Mouse (Mus musculus): Measurements from ENCODE around the gene Cpeb3. TPM values are rescaled to one million over a fixed set of nuclear protein-coding genes. Genes with fewer than 3 reads are reported as not detected.
"Not testable (repeated sequence)": the region's sequence is repeated elsewhere in the genome, so short reads cannot be mapped to it uniquely, and the experiment has no call there.

Cpeb3 gene
- total RNA-seq, 2 experiments from 2014 or later, result 0.37 to 0.58 TPM

GRCm38 (mm10) chr19:37156770-37157336 is 51.5 kb downstream of the Cpeb3 start:
- ATAC-seq (ENCODE audit: poor library complexity, severe bottlenecking), result peak; percentile 94

- no peak for ATAC-seq (ENCODE audit: poor library complexity, severe bottlenecking)
Measured at GRCm38 (mm10) chr19:37156040-37156439, 52.4 kb downstream of the Cpeb3 start.

GRCm38 (mm10) chr19:37147145-37147544 is 61.3 kb downstream of the Cpeb3 start:
- peak; percentile 82 for ATAC-seq (ENCODE audit: poor library complexity, severe bottlenecking)

DNA sequence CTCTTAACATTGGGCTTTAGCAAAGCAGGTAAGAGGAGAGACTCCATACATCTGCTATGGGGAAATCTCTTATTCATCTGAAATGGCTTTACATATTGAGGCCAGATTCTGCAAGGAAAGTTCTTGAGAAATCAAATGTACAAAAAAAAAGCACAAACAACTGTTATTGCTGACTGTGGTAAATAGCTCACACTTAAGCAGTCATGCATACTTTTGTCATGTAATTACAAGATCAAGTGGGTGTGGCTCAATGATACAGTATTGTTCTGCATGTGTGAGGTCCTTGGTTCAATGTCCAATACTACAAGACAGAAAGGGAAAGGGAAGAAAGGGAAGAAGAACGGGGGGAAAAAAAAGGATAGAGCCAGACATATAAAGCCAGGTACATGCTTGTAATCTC is 62.6 kb downstream of the Cpeb3 start:
- no peak for ATAC-seq (ENCODE audit: poor library complexity, severe bottlenecking)

- no peak for ATAC-seq (ENCODE audit: poor library complexity, severe bottlenecking)
Measured at GRCm38 (mm10) chr19:37145401-37145800, 63.0 kb downstream of the Cpeb3 start.

- ATAC-seq (ENCODE audit: poor library complexity, severe bottlenecking), result peak; percentile 38; the same call in 1 of the 2 replicates
Measured at GRCm38 (mm10) chr19:37141623-37142022, 66.8 kb downstream of the Cpeb3 start.

GRCm38 (mm10) chr19:37137133-37137532 is 71.3 kb downstream of the Cpeb3 start:
- ATAC-seq (ENCODE audit: poor library complexity, severe bottlenecking), result peak; percentile 49; the same call in 1 of the 2 replicates

DNA sequence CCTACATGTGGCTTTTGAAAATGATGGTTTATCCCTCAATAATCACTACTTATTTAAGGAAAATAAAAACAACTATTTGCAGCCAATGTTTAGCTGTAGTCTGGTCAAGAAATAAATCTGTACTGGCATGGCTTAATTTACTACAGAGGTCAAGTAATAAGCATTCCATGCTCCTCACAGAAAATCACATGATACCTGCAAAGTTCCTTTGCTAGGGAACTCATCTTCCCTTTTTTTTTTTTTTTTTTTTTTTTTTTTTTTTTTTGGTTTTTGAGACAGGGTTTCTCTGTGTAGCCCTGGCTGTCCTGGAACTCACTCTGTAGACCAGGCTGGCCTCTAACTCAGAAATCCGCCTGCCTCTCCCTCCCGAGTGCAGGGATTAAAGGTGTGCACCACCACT is 72.9 kb downstream of the Cpeb3 start:
- not testable (repeated sequence) for ATAC-seq (ENCODE audit: poor library complexity, severe bottlenecking)

GRCm38 (mm10) chr19:37133666-37134065 is 74.7 kb downstream of the Cpeb3 start:
- ATAC-seq (ENCODE audit: poor library complexity, severe bottlenecking), result no peak

GRCm38 (mm10) chr19:37131660-37132059 is 76.7 kb downstream of the Cpeb3 start:
- ATAC-seq (ENCODE audit: poor library complexity, severe bottlenecking), result no peak

GRCm38 (mm10) chr19:37128461-37128860 is 79.9 kb downstream of the Cpeb3 start:
- ATAC-seq (ENCODE audit: poor library complexity, severe bottlenecking), result no peak

DNA sequence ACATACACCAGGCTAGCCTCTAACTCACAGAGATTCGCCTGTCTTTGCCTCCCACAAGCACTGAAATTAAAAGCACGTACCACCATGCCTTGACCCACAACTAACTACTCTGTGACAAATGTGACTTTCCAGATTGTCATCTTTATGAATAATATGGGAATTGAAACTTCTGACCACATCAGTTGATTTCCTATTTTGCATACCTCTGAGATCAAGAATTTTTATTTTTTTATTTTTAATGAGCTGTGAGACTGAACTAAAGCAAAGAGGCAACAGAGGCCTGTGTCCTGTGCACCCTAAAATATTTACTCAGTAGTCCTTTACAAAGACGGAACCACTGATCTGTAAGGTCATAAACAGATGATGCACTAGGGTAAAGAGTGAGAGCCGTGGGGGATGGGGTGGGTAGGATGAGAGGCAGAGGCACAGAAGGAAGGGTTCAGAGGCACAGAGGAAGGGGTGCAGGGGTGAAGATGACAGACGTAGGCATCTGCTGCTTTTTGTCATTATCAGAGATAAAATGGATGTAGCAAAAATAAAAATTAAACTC is 81.3 kb downstream of the Cpeb3 start:
- ATAC-seq (ENCODE audit: poor library complexity, severe bottlenecking), result no peak

GRCm38 (mm10) chr19:37124961-37125360 is 83.4 kb downstream of the Cpeb3 start:
- ATAC-seq (ENCODE audit: poor library complexity, severe bottlenecking), result no peak

DNA sequence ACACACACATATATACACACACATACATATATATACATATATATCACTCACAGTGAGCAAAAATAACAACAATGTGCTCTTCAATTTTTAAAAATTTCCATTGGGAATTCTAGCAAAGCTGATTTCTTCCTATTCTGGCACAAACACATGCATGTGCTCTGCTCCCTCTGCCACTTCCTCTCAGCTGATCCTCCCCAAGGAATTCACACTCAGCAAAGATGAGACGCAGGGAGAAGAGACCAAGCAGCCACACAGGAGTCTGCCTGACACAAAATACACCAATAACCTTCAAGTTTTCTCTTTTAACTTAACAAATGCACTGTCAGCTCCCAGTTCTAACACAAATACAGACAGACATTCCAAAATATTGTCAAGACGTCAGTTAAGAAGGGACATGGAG is 89.1 kb downstream of the Cpeb3 start:
- no peak for ATAC-seq (ENCODE audit: poor library complexity, severe bottlenecking)

GRCm38 (mm10) chr19:37115824-37116223 is 92.6 kb downstream of the Cpeb3 start:
- ATAC-seq (ENCODE audit: poor library complexity, severe bottlenecking), result no peak

DNA sequence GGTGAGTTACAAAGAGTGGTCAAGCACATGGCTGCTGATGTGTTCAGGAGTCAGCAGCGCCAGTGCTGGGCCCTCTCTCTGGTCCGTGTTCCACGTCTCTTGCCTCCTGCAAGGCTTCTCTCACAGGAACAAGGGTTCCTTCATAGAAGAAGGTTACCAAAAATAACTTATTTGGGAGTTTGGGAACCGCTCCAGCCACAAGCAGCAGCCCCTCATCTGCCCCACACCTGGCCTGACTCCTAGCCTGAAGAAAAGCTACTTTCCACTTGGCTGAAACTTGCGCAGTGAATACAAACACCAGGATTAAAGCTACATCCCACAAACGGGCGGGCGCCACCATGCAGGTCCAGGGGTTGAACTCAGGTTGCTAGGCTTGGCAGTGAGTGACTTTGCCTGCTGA is 93.0 kb downstream of the Cpeb3 start:
- no peak for ATAC-seq (ENCODE audit: poor library complexity, severe bottlenecking)

- ATAC-seq (ENCODE audit: poor library complexity, severe bottlenecking), result no peak
Measured at GRCm38 (mm10) chr19:37111831-37112230, 96.6 kb downstream of the Cpeb3 start.

- peak; percentile 51 for ATAC-seq (ENCODE audit: poor library complexity, severe bottlenecking)
Measured at GRCm38 (mm10) chr19:37110494-37110893, 97.9 kb downstream of the Cpeb3 start.

DNA sequence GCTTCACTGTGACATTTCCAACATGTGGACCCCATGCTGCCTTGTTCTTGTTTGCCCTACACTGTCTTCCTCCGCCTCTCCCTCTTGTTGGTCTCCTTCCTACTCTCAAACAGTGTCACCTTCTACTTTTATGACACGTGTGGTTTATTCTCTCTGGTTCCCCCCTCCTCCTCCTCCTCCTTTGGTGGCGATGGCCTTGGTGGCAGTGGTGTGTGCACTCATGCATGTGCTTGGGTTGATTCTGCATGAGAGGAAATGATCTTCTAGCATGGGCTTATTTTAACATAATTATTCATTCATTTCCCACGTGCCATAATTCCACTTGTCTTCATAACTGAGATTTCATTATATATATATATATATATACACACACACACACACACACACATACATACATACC is 98.5 kb downstream of the Cpeb3 start:
- no peak for ATAC-seq (ENCODE audit: poor library complexity, severe bottlenecking)

GRCm38 (mm10) chr19:37100689-37101088 is 107.7 kb downstream of the Cpeb3 start:
- ATAC-seq (ENCODE audit: poor library complexity, severe bottlenecking), result no peak

DNA sequence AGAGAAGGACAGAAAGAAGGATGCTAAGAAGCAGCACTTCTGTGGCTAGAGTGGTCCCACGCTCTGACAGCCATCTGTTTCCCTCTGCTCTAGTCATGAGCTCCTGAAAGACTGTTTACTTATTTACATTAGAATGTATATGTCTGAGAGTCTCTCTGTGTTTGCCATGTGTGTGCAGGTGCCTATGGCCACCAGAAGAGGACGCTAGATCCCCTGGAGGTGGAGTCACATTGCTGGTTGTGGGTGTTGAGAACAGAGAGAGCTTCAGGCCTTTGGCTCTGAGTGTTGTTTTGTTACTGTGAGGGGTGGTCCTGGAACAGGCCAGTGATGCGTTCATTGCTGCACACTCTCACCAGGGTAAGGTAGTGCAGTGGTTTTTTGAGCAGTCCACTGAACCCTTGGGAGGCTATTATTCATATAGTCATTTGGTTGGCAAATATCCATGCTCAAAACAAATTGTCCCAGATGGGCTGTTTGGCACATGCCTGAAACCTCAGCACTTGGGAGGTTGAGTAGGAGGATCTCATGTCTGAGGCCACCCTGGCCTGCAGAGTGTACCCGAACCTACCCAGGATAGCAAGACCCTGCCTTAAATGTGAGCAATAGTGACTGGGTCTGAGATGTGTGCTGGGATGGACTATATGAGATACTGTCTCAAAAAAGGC is 112.6 kb downstream of the Cpeb3 start:
- ATAC-seq (ENCODE audit: poor library complexity, severe bottlenecking), result no peak

- no peak for ATAC-seq (ENCODE audit: poor library complexity, severe bottlenecking)
Measured at GRCm38 (mm10) chr19:37093181-37093580, 115.2 kb downstream of the Cpeb3 start.
